ENCODE assay signal across 9 mouse cellular contexts in the genomic region with DNA sequence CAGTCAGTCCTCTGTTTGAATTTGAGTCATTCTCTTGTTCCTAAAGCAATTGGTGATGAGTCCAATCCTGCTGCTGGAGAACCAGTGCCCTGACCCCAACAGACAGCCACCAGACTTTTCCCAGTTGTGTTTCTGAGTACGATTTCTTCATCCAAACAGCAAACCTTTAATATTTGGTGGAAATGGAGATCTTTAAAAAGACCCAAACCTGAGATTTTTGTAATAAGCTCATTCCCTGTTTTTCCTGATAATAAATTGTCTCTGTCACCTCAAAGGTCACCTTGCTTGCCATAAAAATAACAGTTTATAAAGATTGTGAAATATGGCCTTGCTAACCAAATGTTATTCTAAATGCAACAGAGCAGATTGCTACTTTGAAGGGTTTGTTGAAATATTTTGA.
"Had no signal": no experiment of that assay in that cellular context is flagged by ENCODE, and none has a peak within 500 bp of the region (broad histone marks: within the 10 kb centered on the region; RNA-seq: fewer than 3 reads in every experiment).

No protein-coding gene starts in this region.

- H3K4me2 ChIP-seq: liver, embryonic 15.5 days; lung, embryonic 14.5 days; neural tube, embryonic 15.5 days had no signal

- H3K4me3 ChIP-seq: left cerebral cortex, adult 2 months; liver, embryonic 15.5 days; midbrain, embryonic 10.5 days; myocyte; neural tube, embryonic 15.5 days had no signal

- H3K36me3 ChIP-seq: liver, embryonic 15.5 days; midbrain, embryonic 10.5 days; neural tube, embryonic 15.5 days had no signal

- H3K27ac ChIP-seq: left cerebral cortex, adult 2 months; liver, embryonic 15.5 days; midbrain, embryonic 10.5 days; neural tube, embryonic 15.5 days had no signal

- H3K27me3 ChIP-seq: liver, embryonic 15.5 days; neural tube, embryonic 15.5 days had no signal

- H3K9me3 ChIP-seq: liver, embryonic 15.5 days; midbrain, embryonic 10.5 days; neural tube, embryonic 15.5 days had no signal

- DNase-seq: kidney, adult 18-20 months; midbrain, embryonic 14.5 days; thymus, postnatal 4 days had no signal

- H3K9ac ChIP-seq: liver, embryonic 15.5 days; lung, embryonic 14.5 days; neural tube, embryonic 15.5 days had no signal

- H3K4me1 ChIP-seq: midbrain, embryonic 10.5 days had no signal
